Mouse (Mus musculus) hindbrain, postnatal 0 days (tissue): ENCODE measurements at regions not wholly inside any gene's neighbourhood (a gene's known extent, or its start where the extent isn't known, plus 50 kb on each side); places are given as distances from the start of the nearest gene placed in this dataset.

Source experiments
- ATAC-seq: fragments of 200-750 bp; cut with Nextera tagmentation; 2 replicates; pipeline ENCODE4 v1.8.0; 2017; ENCODE audit warnings: mild to moderate bottlenecking, moderate TSS enrichment, moderate library complexity
- DNase-seq: peaks from one replicate; pipeline ENCODE4 v3.0.0-alpha.2; 2015; ENCODE audit warnings: low spot score
- H3K27ac ChIP-seq: fragments of 300-500 bp; sonication (generic); 2 replicates; pipeline ENCODE4 v1.5.1; 2014; ENCODE audit warnings: mild to moderate bottlenecking
- H3K27me3 ChIP-seq: fragments of 300-500 bp; sonication (generic); 2 replicates; pipeline ENCODE4 v1.6.1; 2014; ENCODE audit warnings: low read length, mixed read lengths; ENCODE audit not compliant: insufficient read depth
- H3K36me3 ChIP-seq: fragments of 300-500 bp; sonication (generic); 2 replicates; pipeline ENCODE4 v1.6.1; 2014; ENCODE audit warnings: low read length, mixed read lengths; ENCODE audit not compliant: insufficient read depth
- H3K4me1 ChIP-seq: fragments of 300-500 bp; sonication (generic); 2 replicates; pipeline ENCODE4 v1.6.1; 2014; ENCODE audit warnings: antibody characterized with exemption, low read length, mixed read lengths; ENCODE audit not compliant: insufficient read depth
- H3K4me2 ChIP-seq: fragments of 300-500 bp; sonication (generic); 2 replicates; pipeline ENCODE4 v1.6.1; 2014; ENCODE audit warnings: low read depth, mild to moderate bottlenecking, low read length, moderate library complexity, mixed read lengths
- H3K4me3 ChIP-seq: fragments of 300-500 bp; sonication (generic); 2 replicates; pipeline ENCODE4 v1.5.1; 2014; ENCODE audit warnings: low read length
- H3K9ac ChIP-seq: fragments of 300-500 bp; sonication (generic); replicated peaks from 2 replicates; pipeline ENCODE4 v1.6.1; 2014; ENCODE audit warnings: mild to moderate bottlenecking, low read length, moderate library complexity, mixed read lengths
- H3K9me3 ChIP-seq: fragments of 300-500 bp; sonication (generic); 2 replicates; pipeline ENCODE4 v1.6.1; 2016; ENCODE audit warnings: low read length, mixed read lengths
- CTCF ChIP-seq: IDR thresholded peaks from 2 replicates; pipeline ENCODE4 v1.5.1; 2016; ENCODE audit warnings: antibody characterized with exemption, control low read depth, low read depth
- WGBS: fragments of 180-500 bp; shearing (Covaris S2); extraction: QIAGEN DNeasy Blood & Tissue Kit; methylation state at CpG from one replicate; pipeline ENCODE4 v1.1.7; 2014; 5-methylcytosine and 5-hydroxymethylcytosine counted together

- Histone ChIP-seq H3K36me3 (no peaks in the 10 kb centered on the region), H3K9ac (no peak overlapping the region), H3K27me3 (no peaks in the 10 kb centered on the region), H3K9me3 (no peaks in the 10 kb centered on the region), H3K27ac (no peak overlapping the region), H3K4me2 (no peak overlapping the region), H3K4me1 (0 out of 2 replicates have a peak, but pooled peaks cover 4% of the 10 kb centered on the region), H3K4me3 (no peak overlapping the region)
- WGBS, result 79% methylated on average over 4 of the region's 4 CpGs
- DNase-seq (no peak), ATAC-seq (no peak)
- no peak for TF ChIP-seq CTCF
These were observed 64.5 kb upstream of the Eed start for GRCm38 (mm10) chr7:90045208-90045800.

GRCm38 (mm10) chr7:90046228-90046627 lies 65.4 kb upstream of the Eed start:
- no peak for TF ChIP-seq CTCF

GRCm38 (mm10) chr7:90046862-90047261 lies 66.1 kb upstream of the Eed start:
- Histone ChIP-seq H3K27ac (no peak overlapping the region), H3K4me2 (no peak overlapping the region), H3K9ac (no peak overlapping the region), H3K9me3 (no peaks in the 10 kb centered on the region), H3K4me1 (no peaks in the 10 kb centered on the region), H3K36me3 (no peaks in the 10 kb centered on the region), H3K4me3 (no peak overlapping the region), H3K27me3 (no peaks in the 10 kb centered on the region)
- no peak for ATAC-seq
- 90% methylated on average over 4 of the region's 4 CpGs for WGBS
- no peak for TF ChIP-seq CTCF
- no peak for DNase-seq

More at GRCm38 (mm10) chr7:90046228-90046627, 65.4 kb upstream of the Eed start:
- H3K9me3 ChIP-seq, result no peaks in the 10 kb centered on the region
- 90% methylated on average over 3 of the region's 3 CpGs for WGBS
- H3K27ac ChIP-seq, result no peak overlapping the region
- H3K4me3 ChIP-seq, result no peak overlapping the region
- no peak overlapping the region for H3K4me2 ChIP-seq
- no peak for ATAC-seq
- H3K9ac ChIP-seq, result no peak overlapping the region
- H3K36me3 ChIP-seq, result no peaks in the 10 kb centered on the region
- DNase-seq, result no peak
- no peaks in the 10 kb centered on the region for H3K27me3 ChIP-seq
- 0 out of 2 replicates have a peak, but pooled peaks cover 4% of the 10 kb centered on the region for H3K4me1 ChIP-seq

GRCm38 (mm10) chr7:90048401-90049307 lies 67.9 kb upstream of the Eed start:
- DNase-seq (peak; percentile 43), ATAC-seq (0 out of 2 replicates have a peak, but pooled peaks have one; percentile 45)
- WGBS, result 63% methylated on average over 10 of the region's 10 CpGs

GRCm38 (mm10) chr7:90049831-90050237 lies 69.1 kb upstream of the Eed start:
- H3K9ac ChIP-seq, result no peak overlapping the region
- no peak overlapping the region for H3K4me3 ChIP-seq
- no peaks in the 10 kb centered on the region for H3K4me1 ChIP-seq
- WGBS, result 81% methylated on average over 8 of the region's 8 CpGs
- no peaks in the 10 kb centered on the region for H3K36me3 ChIP-seq
- H3K9me3 ChIP-seq, result no peaks in the 10 kb centered on the region
- no peak for TF ChIP-seq CTCF
- H3K4me2 ChIP-seq, result no peak overlapping the region
- no peak for ATAC-seq
- no peak for DNase-seq
- H3K27me3 ChIP-seq, result no peaks in the 10 kb centered on the region
- H3K27ac ChIP-seq, result no peak overlapping the region

More at GRCm38 (mm10) chr7:90048401-90049307, 67.9 kb upstream of the Eed start:
- no peaks in the 10 kb centered on the region for H3K4me1 ChIP-seq
- H3K9me3 ChIP-seq, result no peaks in the 10 kb centered on the region
- TF ChIP-seq CTCF, result no peak
- no peak overlapping the region for H3K27ac ChIP-seq
- no peak overlapping the region for H3K4me3 ChIP-seq
- H3K4me2 ChIP-seq, result no peak overlapping the region
- no peaks in the 10 kb centered on the region for H3K36me3 ChIP-seq
- H3K9ac ChIP-seq, result no peak overlapping the region
- no peaks in the 10 kb centered on the region for H3K27me3 ChIP-seq

- 38% methylated on average over 7 of the region's 7 CpGs for WGBS
- ATAC-seq, result peak; percentile 58
- Histone ChIP-seq H3K27me3 (no peaks in the 10 kb centered on the region), H3K9ac (no peak overlapping the region), H3K36me3 (no peaks in the 10 kb centered on the region), H3K4me1 (no peaks in the 10 kb centered on the region), H3K4me3 (no peak overlapping the region), H3K27ac (no peak overlapping the region), H3K4me2 (no peak overlapping the region), H3K9me3 (no peaks in the 10 kb centered on the region)
- TF ChIP-seq CTCF, result no peak
- DNase-seq, result peak; percentile 37
These were observed 74.2 kb upstream of the Eed start for GRCm38 (mm10) chr7:90054795-90055511.
